Mouse (Mus musculus): ENCODE results near the gene Lcn9. TPM values are rescaled to one million over a fixed set of nuclear protein-coding genes. Genes with fewer than 3 reads are reported as not detected.
"Not testable (repeated sequence)": the region's sequence is repeated elsewhere in the genome, so short reads cannot be mapped to it uniquely, and the experiment has no call there.

The Lcn9 gene
- polyA plus RNA-seq, 1 experiment from 2014 or later, result not detected

- Histone ChIP-seq H3K4me2 (replicated peaks; ENCODE audit: low read depth, low read length) (no peak overlapping the region), H3K4me1 (ENCODE audit: control insufficient read depth, insufficient read depth, low read length) (peaks cover 7% of the 10 kb centered on the region; the same call in 1 of the 2 replicates), H3K9me3 (ENCODE audit: control insufficient read depth, low read depth, low read length) (no peaks in the 10 kb centered on the region), H3K27ac (ENCODE audit: low read length) (no peak overlapping the region), H3K36me3 (ENCODE audit: control insufficient read depth, insufficient read depth, low read length) (no peaks in the 10 kb centered on the region), H3K4me3 (ENCODE audit: low read depth, low read length) (no peak overlapping the region), H3K9ac (replicated peaks; ENCODE audit: low read depth, low read length) (no peak overlapping the region), H3K27me3 (ENCODE audit: control insufficient read depth, insufficient read depth, low read length) (no peaks in the 10 kb centered on the region)
- no peak for ATAC-seq (ENCODE audit: insufficient number of reproducible peaks, insufficient read depth, low FRiP score, low read depth)
- WGBS, result 59% methylated on average over 5 of the region's 5 CpGs
These were observed 37.2 kb upstream of the Lcn9 start for GRCm38 (mm10) chr2:25785573-25786322.

- WGBS, result 76% methylated on average over 3 of the region's 3 CpGs
- Histone ChIP-seq H3K9me3 (ENCODE audit: control insufficient read depth, low read depth, low read length) (no peaks in the 10 kb centered on the region), H3K27me3 (ENCODE audit: control insufficient read depth, insufficient read depth, low read length) (no peaks in the 10 kb centered on the region), H3K9ac (replicated peaks; ENCODE audit: low read depth, low read length) (no peak overlapping the region), H3K36me3 (ENCODE audit: control insufficient read depth, insufficient read depth, low read length) (no peaks in the 10 kb centered on the region), H3K4me1 (ENCODE audit: control insufficient read depth, insufficient read depth, low read length) (peaks cover 7% of the 10 kb centered on the region; the same call in 1 of the 2 replicates), H3K4me3 (ENCODE audit: low read depth, low read length) (no peak overlapping the region), H3K4me2 (replicated peaks; ENCODE audit: low read depth, low read length) (no peak overlapping the region), H3K27ac (ENCODE audit: low read length) (no peak overlapping the region)
- no peak for ATAC-seq (ENCODE audit: insufficient number of reproducible peaks, insufficient read depth, low FRiP score, low read depth)
These were observed 33.9 kb upstream of the Lcn9 start for GRCm38 (mm10) chr2:25789092-25789491.

GRCm38 (mm10) chr2:25797635-25798034 lies 25.3 kb upstream of the Lcn9 start:
- no peak for ATAC-seq (ENCODE audit: insufficient number of reproducible peaks, insufficient read depth, low FRiP score, low read depth)

GRCm38 (mm10) chr2:25798065-25798464 lies 24.9 kb upstream of the Lcn9 start:
- Histone ChIP-seq H3K27ac (ENCODE audit: low read length) (no peak overlapping the region), H3K4me2 (replicated peaks; ENCODE audit: low read depth, low read length) (no peak overlapping the region), H3K27me3 (ENCODE audit: control insufficient read depth, insufficient read depth, low read length) (no peaks in the 10 kb centered on the region), H3K4me1 (ENCODE audit: control insufficient read depth, insufficient read depth, low read length) (no peaks in the 10 kb centered on the region), H3K9me3 (ENCODE audit: control insufficient read depth, low read depth, low read length) (no peaks in the 10 kb centered on the region), H3K4me3 (ENCODE audit: low read depth, low read length) (no peak overlapping the region), H3K36me3 (ENCODE audit: control insufficient read depth, insufficient read depth, low read length) (no peaks in the 10 kb centered on the region), H3K9ac (replicated peaks; ENCODE audit: low read depth, low read length) (no peak overlapping the region)
- WGBS, result 47% methylated on average over 5 of the region's 5 CpGs
- ATAC-seq (ENCODE audit: insufficient number of reproducible peaks, insufficient read depth, low FRiP score, low read depth), result no peak

More at GRCm38 (mm10) chr2:25797635-25798034, 25.3 kb upstream of the Lcn9 start:
- WGBS, result 22% methylated on average over 2 of the region's 2 CpGs
- H3K4me3 ChIP-seq (ENCODE audit: low read depth, low read length), result no peak overlapping the region
- H3K9me3 ChIP-seq (ENCODE audit: control insufficient read depth, low read depth, low read length), result no peaks in the 10 kb centered on the region
- no peaks in the 10 kb centered on the region for H3K27me3 ChIP-seq (ENCODE audit: control insufficient read depth, insufficient read depth, low read length)
- H3K36me3 ChIP-seq (ENCODE audit: control insufficient read depth, insufficient read depth, low read length), result no peaks in the 10 kb centered on the region
- H3K4me2 ChIP-seq (replicated peaks; ENCODE audit: low read depth, low read length), result no peak overlapping the region
- no peak overlapping the region for H3K9ac ChIP-seq (replicated peaks; ENCODE audit: low read depth, low read length)
- H3K4me1 ChIP-seq (ENCODE audit: control insufficient read depth, insufficient read depth, low read length), result no peaks in the 10 kb centered on the region
- no peak overlapping the region for H3K27ac ChIP-seq (ENCODE audit: low read length)

GRCm38 (mm10) chr2:25811711-25812110 lies 11.2 kb upstream of the Lcn9 start:
- H3K4me3 ChIP-seq (ENCODE audit: low read depth, low read length), result no peak overlapping the region
- no peaks in the 10 kb centered on the region for H3K27me3 ChIP-seq (ENCODE audit: control insufficient read depth, insufficient read depth, low read length)
- H3K36me3 ChIP-seq (ENCODE audit: control insufficient read depth, insufficient read depth, low read length), result no peaks in the 10 kb centered on the region
- H3K9me3 ChIP-seq (ENCODE audit: control insufficient read depth, low read depth, low read length), result no peaks in the 10 kb centered on the region
- no peaks in the 10 kb centered on the region for H3K4me1 ChIP-seq (ENCODE audit: control insufficient read depth, insufficient read depth, low read length)
- H3K9ac ChIP-seq (replicated peaks; ENCODE audit: low read depth, low read length), result no peak overlapping the region
- 78% methylated on average over 2 of the region's 2 CpGs for WGBS
- ATAC-seq (ENCODE audit: insufficient number of reproducible peaks, insufficient read depth, low FRiP score, low read depth), result no peak
- H3K27ac ChIP-seq (ENCODE audit: low read length), result no peak overlapping the region
- H3K4me2 ChIP-seq (replicated peaks; ENCODE audit: low read depth, low read length), result no peak overlapping the region

- Histone ChIP-seq H3K36me3 (ENCODE audit: control insufficient read depth, insufficient read depth, low read length) (no peaks in the 10 kb centered on the region), H3K27me3 (ENCODE audit: control insufficient read depth, insufficient read depth, low read length) (no peaks in the 10 kb centered on the region), H3K4me2 (replicated peaks; ENCODE audit: low read depth, low read length) (no peak overlapping the region), H3K4me3 (ENCODE audit: low read depth, low read length) (no peak overlapping the region), H3K9ac (replicated peaks; ENCODE audit: low read depth, low read length) (no peak overlapping the region), H3K4me1 (ENCODE audit: control insufficient read depth, insufficient read depth, low read length) (no peaks in the 10 kb centered on the region), H3K9me3 (ENCODE audit: control insufficient read depth, low read depth, low read length) (no peaks in the 10 kb centered on the region), H3K27ac (ENCODE audit: low read length) (no peak overlapping the region)
- WGBS, result 79% methylated on average over 5 of the region's 5 CpGs
- no peak for ATAC-seq (ENCODE audit: insufficient number of reproducible peaks, insufficient read depth, low FRiP score, low read depth)
These were observed 9.6 kb upstream of the Lcn9 start for GRCm38 (mm10) chr2:25813364-25813763.

GRCm38 (mm10) chr2:25815748-25816147 lies 7.2 kb upstream of the Lcn9 start, which contains the start of gene Glt6d1:
Gene Glt6d1, minus strand, starts transcription at chr2:25815848.
- H3K27me3 ChIP-seq (ENCODE audit: control insufficient read depth, insufficient read depth, low read length); H3K4me2 ChIP-seq (replicated peaks; ENCODE audit: low read depth, low read length): not testable (repeated sequence)

GRCm38 (mm10) chr2:25824751-25825150 lies 1.8 kb downstream of the Lcn9 start:
- Histone ChIP-seq H3K9ac (replicated peaks; ENCODE audit: low read depth, low read length) (no peak overlapping the region), H3K9me3 (ENCODE audit: control insufficient read depth, low read depth, low read length) (no peaks in the 10 kb centered on the region), H3K27ac (ENCODE audit: low read length) (no peak overlapping the region), H3K36me3 (ENCODE audit: control insufficient read depth, insufficient read depth, low read length) (no peaks in the 10 kb centered on the region), H3K4me1 (ENCODE audit: control insufficient read depth, insufficient read depth, low read length) (no peaks in the 10 kb centered on the region), H3K4me3 (ENCODE audit: low read depth, low read length) (no peak overlapping the region), H3K27me3 (ENCODE audit: control insufficient read depth, insufficient read depth, low read length) (no peaks in the 10 kb centered on the region), H3K4me2 (replicated peaks; ENCODE audit: low read depth, low read length) (no peak overlapping the region)
- WGBS, result 88% methylated on average over 3 of the region's 3 CpGs
- no peak for ATAC-seq (ENCODE audit: insufficient number of reproducible peaks, insufficient read depth, low FRiP score, low read depth)

More at GRCm38 (mm10) chr2:25815748-25816147, 7.2 kb upstream of the Lcn9 start, which contains the start of gene Glt6d1:
- 77% methylated on average over 1 of the region's 1 CpGs for WGBS
- not testable (repeated sequence) for H3K4me3 ChIP-seq (ENCODE audit: low read depth, low read length); H3K36me3 ChIP-seq (ENCODE audit: control insufficient read depth, insufficient read depth, low read length); ATAC-seq (ENCODE audit: insufficient number of reproducible peaks, insufficient read depth, low FRiP score, low read depth); H3K27ac ChIP-seq (ENCODE audit: low read length); H3K9me3 ChIP-seq (ENCODE audit: control insufficient read depth, low read depth, low read length); H3K4me1 ChIP-seq (ENCODE audit: control insufficient read depth, insufficient read depth, low read length); H3K9ac ChIP-seq (replicated peaks; ENCODE audit: low read depth, low read length)

Data from stomach, embryonic 14.5 days (tissue).